8 mouse cellular contexts compared by ENCODE assay signal in genomic region chr17:66518877-66519553, GRCm38 (mm10). TPM values are rescaled to one million over a fixed set of nuclear protein-coding genes. Genes with fewer than 3 reads are reported as not detected.
A peak's percentile ranks its signal among the peaks of the same experiment; 100 is the strongest.
DNase-seq lines count a peak whose midpoint lies in the region; ATAC-seq and TF ChIP-seq lines count a peak whose summit lies in the region.

No protein-coding gene starts in this region.

- H3K27ac ChIP-seq in left cerebral cortex, adult 2 months, result peak overlapping the region; percentile 84
- 0 out of 2 replicates have a peak overlapping the region, but pooled peaks have one; percentile 28 for H3K27ac ChIP-seq in embryonic facial prominence, embryonic 11.5 days (replicated peaks; ENCODE audit: low read depth, low read length)
- H3K27ac ChIP-seq in limb, embryonic 11.5 days (replicated peaks; ENCODE audit: low read depth, low read length), result 0 out of 2 replicates have a peak overlapping the region, but pooled peaks have one; percentile 21
- no peak overlapping the region for H3K27ac ChIP-seq in midbrain, embryonic 11.5 days (ENCODE audit: low read depth, low read length)

- intact Hi-C loops in left cerebral cortex, adult 2 months (cut with DNase I), result no loop called here

- no peak for TF ChIP-seq CTCF in left cerebral cortex, adult 2 months (IDR thresholded peaks at IDR 0.05)

- H3K36me3 ChIP-seq in embryonic facial prominence, embryonic 11.5 days (replicated peaks; ENCODE audit: control insufficient read depth, insufficient read depth, low read depth, low read length), result no peaks in the 10 kb centered on the region
- H3K36me3 ChIP-seq in limb, embryonic 11.5 days (ENCODE audit: control insufficient read depth, insufficient read depth, low read length), result no peaks in the 10 kb centered on the region
- H3K36me3 ChIP-seq in midbrain, embryonic 11.5 days (ENCODE audit: control insufficient read depth, insufficient read depth, low read length), result no peaks in the 10 kb centered on the region

- peak overlapping the region; percentile 96 for H3K9ac ChIP-seq in embryonic facial prominence, embryonic 11.5 days (replicated peaks; ENCODE audit: low read length)
- H3K9ac ChIP-seq in limb, embryonic 11.5 days (ENCODE audit: low read length), result peak overlapping the region; percentile 95
- H3K9ac ChIP-seq in midbrain, embryonic 11.5 days (ENCODE audit: low read length), result peak overlapping the region; percentile 97

- WGBS in embryonic facial prominence, embryonic 11.5 days, result 1% methylated on average over 55 of the region's 57 CpGs
- WGBS in limb, embryonic 11.5 days, result under 1% methylated on average over 57 of the region's 57 CpGs
- WGBS in midbrain, embryonic 11.5 days, result 1% methylated on average over 50 of the region's 57 CpGs

- ATAC-seq in embryonic facial prominence, embryonic 11.5 days (replicated peaks; ENCODE audit: insufficient number of reproducible peaks, low FRiP score, low TSS enrichment, low read depth), result peak; percentile 82; the same call in 1 of the 2 replicates
- ATAC-seq in limb, embryonic 11.5 days (ENCODE audit: insufficient number of reproducible peaks, low FRiP score, low TSS enrichment, low read depth), result peak; percentile 58; the same call in 1 of the 2 replicates
- peak; percentile 73 for ATAC-seq in midbrain, embryonic 11.5 days (ENCODE audit: low FRiP score)

- no peaks in the 10 kb centered on the region for H3K27me3 ChIP-seq in embryonic facial prominence, embryonic 11.5 days (ENCODE audit: control insufficient read depth, insufficient read depth, low read length)
- no peaks in the 10 kb centered on the region for H3K27me3 ChIP-seq in limb, embryonic 11.5 days (ENCODE audit: control insufficient read depth, insufficient read depth, low read length)
- H3K27me3 ChIP-seq in midbrain, embryonic 11.5 days (ENCODE audit: control insufficient read depth, insufficient read depth, low read length), result no peaks in the 10 kb centered on the region

- H3K4me1 ChIP-seq in embryonic facial prominence, embryonic 11.5 days (ENCODE audit: control insufficient read depth, insufficient read depth, low read length), result no peaks in the 10 kb centered on the region
- no peaks in the 10 kb centered on the region for H3K4me1 ChIP-seq in limb, embryonic 11.5 days (ENCODE audit: control insufficient read depth, insufficient read depth, low read length)
- peaks cover 13% of the 10 kb centered on the region for H3K4me1 ChIP-seq in midbrain, embryonic 11.5 days (ENCODE audit: control insufficient read depth, insufficient read depth, low read length)

- H3K4me2 ChIP-seq in embryonic facial prominence, embryonic 11.5 days (ENCODE audit: low read depth, low read length), result peak overlapping the region; percentile 80
- H3K4me2 ChIP-seq in limb, embryonic 11.5 days (ENCODE audit: low read depth, severe bottlenecking), result peak overlapping the region; percentile 78
- H3K4me2 ChIP-seq in midbrain, embryonic 11.5 days, result peak overlapping the region; percentile 62

- peak in 1 of 2 experiments; percentile 27 for DNase-seq in left cerebral cortex, adult 2 months (ENCODE audit: extremely low spot score in 1 of 2, low spot score in 2 of 2)
- no peak for DNase-seq in left cerebral cortex, adult 11 months (ENCODE audit: low spot score)
- DNase-seq in NIH3T3 (ENCODE audit: low read depth), result peak; percentile 68
- peak; percentile 31 for DNase-seq in embryonic facial prominence, embryonic 11.5 days (ENCODE audit: low spot score)
- peak; percentile 30 for DNase-seq in heart, postnatal 4 days
- peak; percentile 65 for DNase-seq in limb, embryonic 11.5 days (ENCODE audit: low spot score)
- DNase-seq in midbrain, embryonic 11.5 days (ENCODE audit: low spot score, missing footprints), result peak; percentile 93
- DNase-seq in thymus, postnatal 0 days (ENCODE audit: low spot score), result peak; percentile 19

- H3K9me3 ChIP-seq in embryonic facial prominence, embryonic 11.5 days (replicated peaks; ENCODE audit: control insufficient read depth, low read length), result no peaks in the 10 kb centered on the region
- no peaks in the 10 kb centered on the region for H3K9me3 ChIP-seq in limb, embryonic 11.5 days (ENCODE audit: control insufficient read depth, low read length)
- H3K9me3 ChIP-seq in midbrain, embryonic 11.5 days (ENCODE audit: control insufficient read depth, low read length), result no peaks in the 10 kb centered on the region

- H3K4me3 ChIP-seq in left cerebral cortex, adult 2 months, result peak overlapping the region; percentile 66
- H3K4me3 ChIP-seq in embryonic facial prominence, embryonic 11.5 days (ENCODE audit: low read depth, low read length), result peak overlapping the region; percentile 98
- H3K4me3 ChIP-seq in limb, embryonic 11.5 days (ENCODE audit: low read depth, low read length), result peak overlapping the region; percentile 99
- H3K4me3 ChIP-seq in midbrain, embryonic 11.5 days (ENCODE audit: low read depth, low read length), result peak overlapping the region; percentile 97

RNA-seq across cellular contexts. Expression of gene Rab12, which starts 0.5 kb away (rescaled TPM):
- total RNA-seq in left cerebral cortex, adult 2 months (2021), result 100 to 1,000 TPM; 116 to 119 TPM
- polyA plus RNA-seq in embryonic facial prominence, embryonic 11.5 days (2014; fragmentation: Nextera tagmentation; extraction: Ambion mirVana), result 41.1 and 41.9 TPM in 2 replicates
- 100 to 1,000 TPM; 113 to 114 TPM for total RNA-seq in heart, postnatal 4 days (2021)
- polyA plus RNA-seq in limb, embryonic 11.5 days (2014; fragmentation: Nextera tagmentation; extraction: Ambion mirVana), result 38.1 and 41.4 TPM in 2 replicates
- polyA plus RNA-seq in midbrain, embryonic 11.5 days (2014; fragmentation: Nextera tagmentation; extraction: Ambion mirVana), result 40.9 and 45.0 TPM in 2 replicates
- 20.8 and 24.9 TPM in 2 replicates for polyA plus RNA-seq in thymus, postnatal 0 days (2015; fragmentation: Nextera tagmentation; extraction: Ambion mirVana)
